Mouse (Mus musculus) lung, adult 2 months (tissue): ENCODE data around the gene Trpm5.

Source experiments
- CTCF ChIP-seq: fragments of 200-500 bp; IDR thresholded peaks from 2 replicates; pipeline ENCODE4 v1.5.1; 2011; ENCODE audit warnings: mild to moderate bottlenecking, low read length, control low read depth; ENCODE audit not compliant: insufficient read depth
- POLR2A ChIP-seq: fragments of 200-500 bp; IDR thresholded peaks from 2 replicates; pipeline ENCODE4 v1.6.1; 2011; ENCODE audit warnings: low read depth, mild to moderate bottlenecking, control low read depth, low read length, borderline replicate concordance; ENCODE audit errors: extremely low read depth

DNA sequence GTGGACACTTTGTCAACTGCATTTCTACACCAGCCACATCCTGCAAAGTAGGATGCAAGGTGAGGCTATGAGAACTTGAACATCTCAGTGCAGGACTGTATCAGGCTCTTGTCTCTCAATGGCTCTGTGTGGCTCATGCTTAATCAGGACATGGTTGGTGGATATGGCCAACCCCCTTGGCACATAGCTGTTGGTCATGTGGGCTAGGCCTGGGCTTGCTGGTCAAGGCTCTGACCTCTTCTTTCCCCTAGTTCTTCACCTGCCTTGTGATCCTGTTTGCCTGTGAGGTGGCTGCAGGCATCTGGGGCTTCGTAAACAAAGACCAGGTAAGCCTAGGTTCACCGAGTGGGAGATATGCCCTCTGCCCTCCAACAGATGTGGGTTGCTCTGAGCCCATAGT is 28.8 kb downstream of the Trpm5 start:
- TF ChIP-seq POLR2A (no peak), CTCF (no peak)
